Mouse (Mus musculus): ENCODE results near the gene Glis1. TPM values are rescaled to one million over a fixed set of nuclear protein-coding genes. Genes with fewer than 3 reads are reported as not detected.

Glis1 gene
- polyA plus RNA-seq, 1 experiment from 2014 or later = 5.5 TPM

DNA sequence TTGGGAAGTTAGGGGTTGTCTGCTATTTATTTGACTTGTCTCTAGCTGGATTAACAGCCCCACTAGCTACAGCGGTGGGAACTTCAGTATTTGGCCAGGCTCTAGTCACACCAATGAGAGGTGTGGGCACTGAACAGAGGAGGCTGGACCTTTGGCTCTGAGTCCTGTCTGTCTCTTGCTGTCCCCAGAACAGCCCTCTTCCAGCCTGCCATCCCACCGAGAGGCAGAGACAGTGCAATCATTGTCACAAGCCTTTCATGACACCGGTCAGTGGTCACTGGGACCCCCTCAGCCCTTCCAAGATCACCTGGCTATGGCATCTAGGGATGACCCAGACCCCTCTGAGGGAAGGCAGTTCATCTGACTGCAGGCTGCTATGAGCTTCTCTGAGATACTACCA lies 104.6 kb downstream of the Glis1 start:
- 85% methylated on average over 3 of the region's 3 CpGs for WGBS
- Histone ChIP-seq H3K27me3 (ENCODE audit: insufficient read depth, low read length) (no peaks in the 10 kb centered on the region), H3K36me3 (ENCODE audit: insufficient read depth, low read length) (no peaks in the 10 kb centered on the region), H3K9me3 (replicated peaks; ENCODE audit: low read length) (no peaks in the 10 kb centered on the region), H3K4me1 (replicated peaks; ENCODE audit: insufficient read depth, low read length) (no peaks in the 10 kb centered on the region), H3K9ac (ENCODE audit: low read depth, low read length) (no peak overlapping the region), H3K27ac (no peak overlapping the region), H3K4me3 (replicated peaks; ENCODE audit: low read depth, low read length) (no peak overlapping the region), H3K4me2 (ENCODE audit: low read length) (no peak overlapping the region)
- ATAC-seq (replicated peaks; ENCODE audit: low FRiP score, low read depth) (no peak), DNase-seq (ENCODE audit: low spot score) (no peak)
- TF ChIP-seq CTCF (IDR thresholded peaks at IDR 0.05; ENCODE audit: low read depth) = no peak

DNA sequence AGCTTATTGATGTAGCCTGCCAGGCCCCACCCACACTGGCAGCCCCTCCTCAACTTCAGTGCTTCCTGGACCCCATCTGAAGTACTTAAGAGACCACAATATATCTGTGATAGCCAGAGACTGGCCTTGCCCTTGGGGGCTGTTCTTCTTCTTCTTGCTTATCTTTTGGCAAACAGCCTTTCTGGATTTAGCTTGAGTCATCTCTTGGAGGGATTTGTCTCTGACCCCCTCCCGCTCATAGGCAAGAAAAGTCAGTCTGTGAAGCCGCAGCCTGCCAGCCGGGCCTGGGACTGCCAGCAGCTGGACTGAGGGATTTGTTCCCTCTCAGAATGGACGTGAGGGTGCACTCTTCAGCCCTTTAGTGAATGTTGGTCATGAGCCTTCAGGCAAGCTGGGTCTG lies 107.4 kb downstream of the Glis1 start:
- Histone ChIP-seq H3K4me3 (replicated peaks; ENCODE audit: low read depth, low read length) (no peak overlapping the region), H3K27me3 (ENCODE audit: insufficient read depth, low read length) (no peaks in the 10 kb centered on the region), H3K4me2 (ENCODE audit: low read length) (no peak overlapping the region), H3K27ac (no peak overlapping the region), H3K36me3 (ENCODE audit: insufficient read depth, low read length) (no peaks in the 10 kb centered on the region), H3K9me3 (replicated peaks; ENCODE audit: low read length) (no peaks in the 10 kb centered on the region), H3K4me1 (replicated peaks; ENCODE audit: insufficient read depth, low read length) (no peaks in the 10 kb centered on the region), H3K9ac (ENCODE audit: low read depth, low read length) (no peak overlapping the region)
- ATAC-seq (replicated peaks; ENCODE audit: low FRiP score, low read depth) (no peak), DNase-seq (ENCODE audit: low spot score) (no peak)
- 68% methylated on average over 4 of the region's 4 CpGs for WGBS
- no peak for TF ChIP-seq CTCF (IDR thresholded peaks at IDR 0.05; ENCODE audit: low read depth)

DNA sequence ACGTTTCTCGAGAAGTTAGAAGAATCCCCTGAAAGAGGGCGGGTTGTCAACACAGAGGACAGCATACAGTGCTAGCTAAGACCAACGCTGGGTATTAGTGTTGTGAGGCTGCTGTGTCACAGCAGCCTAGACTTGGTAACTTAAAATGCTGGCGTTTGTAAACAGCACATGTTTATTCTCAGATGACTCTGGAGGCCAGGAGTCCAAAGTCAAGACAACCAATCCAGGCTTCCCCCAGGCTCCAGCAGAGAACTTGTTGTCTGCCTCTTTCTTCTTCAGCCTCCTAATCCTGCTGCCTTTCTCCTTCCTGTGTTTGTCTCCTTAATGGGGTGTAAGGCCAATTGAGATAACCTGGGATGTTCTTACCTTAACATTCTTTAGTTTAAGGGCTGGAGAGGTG lies 110.5 kb downstream of the Glis1 start:
- Histone ChIP-seq H3K9me3 (replicated peaks; ENCODE audit: low read length) (no peaks in the 10 kb centered on the region), H3K27me3 (ENCODE audit: insufficient read depth, low read length) (no peaks in the 10 kb centered on the region), H3K4me3 (replicated peaks; ENCODE audit: low read depth, low read length) (no peak overlapping the region), H3K4me2 (ENCODE audit: low read length) (no peak overlapping the region), H3K27ac (no peak overlapping the region), H3K4me1 (replicated peaks; ENCODE audit: insufficient read depth, low read length) (no peaks in the 10 kb centered on the region), H3K9ac (ENCODE audit: low read depth, low read length) (no peak overlapping the region), H3K36me3 (ENCODE audit: insufficient read depth, low read length) (no peaks in the 10 kb centered on the region)
- ATAC-seq (replicated peaks; ENCODE audit: low FRiP score, low read depth) = no peak
- DNase-seq (ENCODE audit: low spot score) = no peak
- WGBS = 64% methylated on average over 5 of the region's 5 CpGs
- TF ChIP-seq CTCF (IDR thresholded peaks at IDR 0.05; ENCODE audit: low read depth) = no peak

DNA sequence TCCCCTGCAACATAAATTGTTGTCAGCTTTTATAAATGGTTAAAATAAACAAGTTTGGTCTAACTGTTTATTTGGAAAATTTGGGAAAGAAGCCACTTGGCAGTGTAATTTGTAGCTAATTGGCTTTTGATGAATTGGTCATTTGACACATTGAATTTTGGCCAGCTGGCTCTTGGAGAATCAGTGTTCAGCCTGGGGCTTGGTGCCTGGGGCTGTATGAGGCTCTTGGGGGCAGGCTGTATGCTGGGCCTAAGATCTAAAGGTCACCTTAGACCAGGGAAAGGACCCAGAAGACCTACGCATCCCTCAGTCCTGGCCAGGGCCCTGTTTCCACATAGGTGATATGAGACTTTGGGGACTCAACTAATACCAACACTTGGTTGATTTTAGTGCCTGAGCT lies 111.3 kb downstream of the Glis1 start:
- H3K36me3 ChIP-seq (ENCODE audit: insufficient read depth, low read length) = no peaks in the 10 kb centered on the region
- H3K27ac ChIP-seq = no peak overlapping the region
- no peak for ATAC-seq (replicated peaks; ENCODE audit: low FRiP score, low read depth)
- no peak overlapping the region for H3K4me2 ChIP-seq (ENCODE audit: low read length)
- no peaks in the 10 kb centered on the region for H3K4me1 ChIP-seq (replicated peaks; ENCODE audit: insufficient read depth, low read length)
- TF ChIP-seq CTCF (IDR thresholded peaks at IDR 0.05; ENCODE audit: low read depth) = no peak
- DNase-seq (ENCODE audit: low spot score) = no peak
- H3K27me3 ChIP-seq (ENCODE audit: insufficient read depth, low read length) = no peaks in the 10 kb centered on the region
- no peak overlapping the region for H3K9ac ChIP-seq (ENCODE audit: low read depth, low read length)
- H3K9me3 ChIP-seq (replicated peaks; ENCODE audit: low read length) = no peaks in the 10 kb centered on the region
- no peak overlapping the region for H3K4me3 ChIP-seq (replicated peaks; ENCODE audit: low read depth, low read length)
- 76% methylated on average over 1 of the region's 1 CpGs for WGBS

DNA sequence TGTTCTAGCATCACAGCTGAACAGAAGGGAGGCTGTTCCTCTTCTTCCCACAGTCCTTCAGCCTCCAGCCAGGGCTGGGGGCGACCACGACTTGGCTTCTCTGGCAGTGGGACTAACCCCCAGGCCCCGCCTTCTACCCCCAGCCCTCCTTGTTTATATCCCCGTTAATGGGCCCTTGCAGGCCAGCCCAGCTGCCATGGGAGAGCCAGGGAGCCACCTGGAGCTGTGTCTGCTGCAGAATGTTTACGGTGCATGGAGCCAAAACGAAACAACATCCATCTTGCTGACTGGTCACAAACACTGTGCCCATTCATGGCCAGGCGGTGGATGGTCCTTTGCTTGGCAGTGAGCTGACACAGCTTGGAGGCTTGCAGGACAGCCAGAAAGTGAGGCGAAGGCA lies 112.1 kb downstream of the Glis1 start:
- Histone ChIP-seq H3K4me1 (replicated peaks; ENCODE audit: insufficient read depth, low read length) (no peaks in the 10 kb centered on the region), H3K4me3 (replicated peaks; ENCODE audit: low read depth, low read length) (no peak overlapping the region), H3K4me2 (ENCODE audit: low read length) (no peak overlapping the region), H3K9me3 (replicated peaks; ENCODE audit: low read length) (no peaks in the 10 kb centered on the region), H3K36me3 (ENCODE audit: insufficient read depth, low read length) (no peaks in the 10 kb centered on the region), H3K27me3 (ENCODE audit: insufficient read depth, low read length) (no peaks in the 10 kb centered on the region), H3K27ac (no peak overlapping the region), H3K9ac (ENCODE audit: low read depth, low read length) (no peak overlapping the region)
- DNase-seq (ENCODE audit: low spot score) (no peak), ATAC-seq (replicated peaks; ENCODE audit: low FRiP score, low read depth) (no peak)
- TF ChIP-seq CTCF (IDR thresholded peaks at IDR 0.05; ENCODE audit: low read depth) = no peak
- WGBS = 42% methylated on average over 8 of the region's 8 CpGs

DNA sequence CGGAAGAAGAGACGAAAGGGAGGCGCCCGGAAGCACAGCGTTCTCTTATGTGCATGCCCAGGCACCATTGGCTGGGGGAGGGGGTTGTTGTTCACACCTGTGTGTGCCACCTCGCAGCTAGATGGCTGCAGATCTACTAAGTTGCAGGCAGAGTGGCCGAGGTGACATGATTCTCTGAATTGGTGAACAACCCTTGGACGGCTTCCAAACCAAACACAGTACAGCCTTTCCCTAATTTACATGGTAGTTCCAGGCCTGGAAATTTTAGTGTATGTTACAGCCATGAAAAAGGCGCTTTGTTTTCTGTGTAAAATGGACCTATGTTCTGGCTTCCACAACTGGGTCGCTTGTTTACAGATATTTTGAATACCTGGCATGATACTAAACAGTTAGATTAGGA lies 115.7 kb downstream of the Glis1 start:
- Histone ChIP-seq H3K4me2 (ENCODE audit: low read length) (no peak overlapping the region), H3K36me3 (ENCODE audit: insufficient read depth, low read length) (no peaks in the 10 kb centered on the region), H3K4me3 (replicated peaks; ENCODE audit: low read depth, low read length) (no peak overlapping the region), H3K9me3 (replicated peaks; ENCODE audit: low read length) (no peaks in the 10 kb centered on the region), H3K4me1 (replicated peaks; ENCODE audit: insufficient read depth, low read length) (no peaks in the 10 kb centered on the region), H3K9ac (ENCODE audit: low read depth, low read length) (no peak overlapping the region), H3K27ac (no peak overlapping the region), H3K27me3 (ENCODE audit: insufficient read depth, low read length) (no peaks in the 10 kb centered on the region)
- no peak for TF ChIP-seq CTCF (IDR thresholded peaks at IDR 0.05; ENCODE audit: low read depth)
- ATAC-seq (replicated peaks; ENCODE audit: low FRiP score, low read depth) (no peak), DNase-seq (ENCODE audit: low spot score) (no peak)
- 70% methylated on average over 10 of the region's 10 CpGs for WGBS

DNA sequence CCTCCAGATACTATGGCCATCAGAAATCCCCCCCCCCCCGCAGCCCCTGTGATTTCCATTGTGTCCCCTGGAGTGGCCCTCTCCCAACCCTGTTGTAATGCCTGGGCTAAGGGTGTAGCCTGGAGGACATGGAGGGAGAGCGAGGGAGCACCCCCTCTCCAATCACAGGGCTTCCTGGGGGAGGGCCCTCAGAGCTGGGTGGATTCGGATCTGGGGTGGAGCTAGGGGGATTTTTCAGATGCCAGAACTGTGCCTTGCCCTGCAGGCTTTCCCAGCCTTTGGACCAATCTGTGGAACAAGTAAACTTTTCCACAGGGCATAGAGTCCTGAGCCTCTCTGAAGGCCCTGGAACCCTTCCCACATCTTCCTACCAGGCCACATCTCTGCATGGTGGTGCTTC lies 116.2 kb downstream of the Glis1 start:
- Histone ChIP-seq H3K4me2 (ENCODE audit: low read length) (no peak overlapping the region), H3K9ac (ENCODE audit: low read depth, low read length) (no peak overlapping the region), H3K27me3 (ENCODE audit: insufficient read depth, low read length) (no peaks in the 10 kb centered on the region), H3K4me1 (replicated peaks; ENCODE audit: insufficient read depth, low read length) (no peaks in the 10 kb centered on the region), H3K27ac (no peak overlapping the region), H3K9me3 (replicated peaks; ENCODE audit: low read length) (no peaks in the 10 kb centered on the region), H3K36me3 (ENCODE audit: insufficient read depth, low read length) (no peaks in the 10 kb centered on the region), H3K4me3 (replicated peaks; ENCODE audit: low read depth, low read length) (no peak overlapping the region)
- DNase-seq (ENCODE audit: low spot score) (no peak), ATAC-seq (replicated peaks; ENCODE audit: low FRiP score, low read depth) (0 out of 2 replicates have a peak, but pooled peaks have one; percentile 33)
- no peak for TF ChIP-seq CTCF (IDR thresholded peaks at IDR 0.05; ENCODE audit: low read depth)
- WGBS = 67% methylated on average over 3 of the region's 3 CpGs
